Mouse (Mus musculus) ovary, postnatal 10 days (tissue): ENCODE data around the gene Exoc2.

Experiments used
- DNase-seq: peaks from one replicate; pipeline ENCODE4 v3.0.0; 2022; ENCODE audit warnings: low spot score

Gene Exoc2

DNA sequence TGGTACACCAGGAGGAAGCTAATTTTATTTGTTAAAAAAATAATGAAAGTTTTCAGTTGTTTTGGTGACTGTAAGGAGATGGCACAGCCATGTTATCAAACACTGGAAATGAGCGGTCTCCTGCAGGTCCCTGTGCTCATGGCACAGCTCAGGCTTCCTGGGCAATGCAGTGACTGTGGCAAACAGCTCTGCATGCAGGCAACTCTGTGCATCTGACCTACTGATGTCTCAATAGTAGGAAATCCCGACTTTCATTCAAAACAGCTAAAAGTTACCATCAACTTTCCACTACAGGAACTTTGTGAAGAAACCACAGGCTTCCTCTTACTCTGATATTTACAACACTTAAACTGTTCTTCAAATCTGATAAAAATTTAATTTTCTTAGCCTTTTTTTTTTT is 154.0 kb downstream of the Exoc2 start:
- no peak for DNase-seq

GRCm38 (mm10) chr13:30817436-30817835 is 156.5 kb downstream of the Exoc2 start:
- no peak for DNase-seq

DNA sequence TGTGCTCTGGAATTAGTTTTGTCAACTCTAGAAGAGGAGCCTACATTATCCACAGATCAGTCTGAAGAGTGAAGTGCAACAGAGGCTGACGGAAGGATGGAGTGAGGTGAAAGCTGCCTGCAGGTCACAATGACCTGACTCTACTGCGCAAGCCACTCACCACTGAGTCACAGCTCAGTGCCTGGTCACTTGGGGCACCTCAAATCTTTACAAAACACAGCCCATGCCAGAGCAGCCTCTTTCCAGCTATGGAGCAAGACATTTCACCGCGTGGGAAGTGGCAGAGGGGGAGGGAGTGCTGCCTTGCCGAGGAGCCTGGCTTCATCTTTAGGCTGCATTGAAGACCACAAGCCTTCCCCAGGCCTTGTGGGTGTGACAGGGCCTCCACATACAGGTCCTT is 159.6 kb downstream of the Exoc2 start:
- no peak for DNase-seq

DNA sequence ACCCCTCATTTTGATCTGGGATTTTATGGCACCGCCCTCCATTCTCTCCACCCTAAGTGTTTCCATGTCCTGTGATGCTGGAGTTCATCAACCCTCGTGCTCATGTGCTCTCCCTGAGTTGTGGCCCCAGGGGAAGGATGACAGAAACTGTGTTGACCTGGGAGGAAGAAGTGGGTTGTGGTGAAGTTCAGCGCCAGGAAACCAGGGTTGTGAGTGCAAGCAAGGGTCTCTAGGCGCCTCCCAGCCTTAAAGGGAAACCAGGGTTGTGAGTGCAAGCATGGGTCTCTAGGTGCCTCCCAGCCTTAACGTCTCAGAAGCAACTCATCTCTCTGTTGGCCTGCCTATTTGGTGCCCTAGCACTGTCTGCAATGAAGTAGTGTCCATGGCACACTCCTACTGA is 160.4 kb downstream of the Exoc2 start:
- DNase-seq = no peak

DNA sequence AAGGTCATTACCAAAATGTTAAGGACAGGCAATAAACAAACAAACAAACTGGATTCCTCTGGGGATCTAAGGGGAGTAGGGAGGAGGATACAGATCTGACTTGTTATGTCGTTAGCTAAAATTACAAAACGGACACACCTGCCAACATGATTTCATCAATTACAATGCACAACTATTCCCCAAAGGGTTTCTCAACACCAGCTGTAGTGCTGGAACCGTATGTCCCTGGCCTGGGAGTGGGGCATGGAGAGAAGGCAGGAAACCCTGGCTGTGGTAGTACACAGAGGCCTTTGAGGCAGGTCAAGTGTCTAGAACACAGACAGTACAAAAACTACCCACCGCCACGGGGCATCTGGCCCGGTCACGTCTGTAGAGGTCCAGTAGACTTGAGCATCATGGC is 164.7 kb downstream of the Exoc2 start:
- no peak for DNase-seq

DNA sequence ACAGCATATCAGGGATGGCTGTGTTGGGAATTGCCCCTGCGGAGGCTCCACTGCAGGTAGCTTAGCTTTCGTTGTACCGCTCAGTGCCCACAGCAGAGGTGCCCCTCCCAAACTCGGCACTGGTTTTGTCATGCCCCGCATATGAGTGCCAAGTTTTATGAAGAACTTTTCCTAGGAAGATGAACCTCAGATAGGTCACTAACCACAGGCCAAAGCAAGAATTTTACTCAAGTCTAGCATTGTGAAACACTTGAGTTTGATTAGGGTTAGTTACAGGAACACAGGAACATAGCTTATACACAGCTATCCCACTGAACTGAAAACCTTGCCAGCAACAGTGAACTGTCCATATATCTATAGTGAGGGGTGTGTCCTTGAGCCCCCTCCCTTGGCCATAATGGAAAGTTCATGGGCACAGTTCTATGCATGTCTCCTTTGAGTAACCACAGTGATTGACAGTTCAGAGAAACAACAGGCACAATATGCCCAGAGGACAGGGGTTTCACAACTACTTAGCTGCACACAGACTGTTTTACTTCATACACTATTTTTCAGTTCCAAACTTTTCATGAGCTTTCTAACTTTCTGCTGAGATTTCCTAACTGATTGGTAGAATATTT is 171.4 kb downstream of the Exoc2 start:
- no peak for DNase-seq

GRCm38 (mm10) chr13:30801886-30802285 is 172.0 kb downstream of the Exoc2 start:
- DNase-seq = no peak

GRCm38 (mm10) chr13:30795960-30796359 is 177.9 kb downstream of the Exoc2 start:
- DNase-seq = no peak

GRCm38 (mm10) chr13:30793616-30794015 is 180.3 kb downstream of the Exoc2 start:
- no peak for DNase-seq

GRCm38 (mm10) chr13:30793196-30793595 is 180.7 kb downstream of the Exoc2 start:
- no peak for DNase-seq

DNA sequence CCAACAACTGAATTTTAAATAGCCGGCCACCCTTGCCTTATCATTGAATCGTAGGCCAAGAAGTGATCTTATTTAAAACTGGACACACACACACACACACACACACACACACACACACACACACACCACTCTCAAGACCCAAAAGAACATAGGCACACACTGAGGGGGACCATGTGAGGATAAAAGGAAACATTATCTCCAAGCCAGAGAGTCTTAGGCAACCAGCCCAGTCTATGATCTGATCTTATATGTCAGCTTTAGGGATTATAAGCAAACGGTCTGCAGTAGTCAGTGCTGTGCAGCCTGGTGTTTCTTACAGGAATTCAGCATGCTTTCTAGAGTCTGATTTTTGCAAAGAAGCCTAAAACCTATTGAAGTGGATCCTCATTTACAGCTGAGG is 181.2 kb downstream of the Exoc2 start:
- no peak for DNase-seq

- no peak for DNase-seq
Observed at GRCm38 (mm10) chr13:30792308-30792707, 181.6 kb downstream of the Exoc2 start.

- DNase-seq = no peak
Observed at GRCm38 (mm10) chr13:30790016-30790415, 183.9 kb downstream of the Exoc2 start.

DNA sequence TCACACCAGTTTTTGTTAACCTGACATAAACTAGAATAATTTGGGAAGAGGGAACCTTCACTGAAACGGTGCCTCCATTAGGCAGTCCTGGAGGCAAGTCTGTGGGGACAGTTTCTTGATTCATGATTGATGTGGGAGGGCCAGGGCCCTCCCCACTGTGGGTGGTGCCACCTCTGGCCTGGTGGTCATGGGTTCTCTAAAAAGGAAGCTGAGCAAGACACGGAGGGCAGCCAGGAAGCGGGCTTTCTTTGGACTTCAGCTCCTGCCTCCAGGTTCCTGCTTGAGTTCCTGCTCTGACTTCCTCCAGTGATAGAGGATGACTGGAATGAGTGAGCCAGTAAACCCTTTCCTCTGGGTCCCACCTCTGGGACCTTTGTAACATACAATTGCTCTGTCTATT is 185.5 kb downstream of the Exoc2 start:
- no peak for DNase-seq

DNA sequence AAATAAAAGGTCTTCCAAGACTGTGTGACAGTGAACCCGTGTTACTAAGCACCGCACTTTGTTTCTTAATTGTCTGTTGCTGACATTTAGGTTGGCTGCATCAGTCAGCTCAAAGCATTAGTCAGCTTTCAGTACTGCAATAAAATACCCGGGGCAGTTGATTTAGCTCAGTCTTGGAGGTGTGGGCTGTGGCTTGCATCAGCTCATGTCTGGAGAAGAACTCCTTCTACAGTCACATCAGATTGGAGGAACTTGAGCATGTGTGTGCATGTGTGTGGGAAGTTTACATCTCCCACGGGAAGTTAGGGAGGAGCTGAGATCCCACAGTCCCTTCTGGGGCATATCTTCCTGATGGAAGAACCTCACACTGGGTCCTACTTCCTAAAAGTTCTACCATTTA is 185.9 kb downstream of the Exoc2 start:
- no peak for DNase-seq

- DNase-seq = no peak
Observed at GRCm38 (mm10) chr13:30787556-30787955, 186.3 kb downstream of the Exoc2 start.

- no peak for DNase-seq
Observed at GRCm38 (mm10) chr13:30787036-30787320, 186.9 kb downstream of the Exoc2 start.

- no peak for DNase-seq
Observed at GRCm38 (mm10) chr13:30786235-30787035, 187.5 kb downstream of the Exoc2 start.

- no peak for DNase-seq
Observed at GRCm38 (mm10) chr13:30785423-30786040, 188.4 kb downstream of the Exoc2 start.

GRCm38 (mm10) chr13:30782419-30782818 is 191.5 kb downstream of the Exoc2 start:
- no peak for DNase-seq

GRCm38 (mm10) chr13:30781905-30782304 is 192.0 kb downstream of the Exoc2 start:
- no peak for DNase-seq

- DNase-seq = no peak
Observed at GRCm38 (mm10) chr13:30777678-30778179, 196.2 kb downstream of the Exoc2 start.

DNA sequence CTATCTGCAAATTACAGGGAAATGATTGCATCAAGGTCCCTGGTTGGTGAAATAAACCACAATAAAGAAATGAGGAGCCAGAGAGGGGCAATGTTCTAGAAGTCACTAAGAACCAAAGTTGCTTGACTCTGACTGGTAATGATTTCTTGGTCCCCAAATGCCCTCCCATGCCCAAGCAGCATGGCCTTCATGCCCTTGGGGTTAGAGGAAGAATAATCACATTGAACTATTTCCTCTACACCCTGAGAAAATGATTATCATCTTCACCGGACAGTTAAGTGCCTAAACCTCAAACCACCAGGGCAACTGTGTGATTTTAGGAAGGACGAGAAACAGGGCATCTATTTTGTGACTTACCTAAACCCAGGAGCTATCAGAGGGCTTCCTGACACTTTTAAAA is 197.9 kb downstream of the Exoc2 start:
- no peak for DNase-seq
